Mouse (Mus musculus) frontal cortex, adult (tissue): ENCODE measurements around the gene Slc25a22.
"Not testable (repeated sequence)": the region's sequence is repeated elsewhere in the genome, so short reads cannot be mapped to it uniquely, and the experiment has no call there.

ENCODE experiments used
- ATAC-seq: cut with Nextera tagmentation; 2 replicates; pipeline ENCODE4 v1.9.2; 2017; ENCODE audit warnings: mild to moderate bottlenecking, moderate library complexity, mixed read lengths; ENCODE audit not compliant: low TSS enrichment

Gene Slc25a22

DNA sequence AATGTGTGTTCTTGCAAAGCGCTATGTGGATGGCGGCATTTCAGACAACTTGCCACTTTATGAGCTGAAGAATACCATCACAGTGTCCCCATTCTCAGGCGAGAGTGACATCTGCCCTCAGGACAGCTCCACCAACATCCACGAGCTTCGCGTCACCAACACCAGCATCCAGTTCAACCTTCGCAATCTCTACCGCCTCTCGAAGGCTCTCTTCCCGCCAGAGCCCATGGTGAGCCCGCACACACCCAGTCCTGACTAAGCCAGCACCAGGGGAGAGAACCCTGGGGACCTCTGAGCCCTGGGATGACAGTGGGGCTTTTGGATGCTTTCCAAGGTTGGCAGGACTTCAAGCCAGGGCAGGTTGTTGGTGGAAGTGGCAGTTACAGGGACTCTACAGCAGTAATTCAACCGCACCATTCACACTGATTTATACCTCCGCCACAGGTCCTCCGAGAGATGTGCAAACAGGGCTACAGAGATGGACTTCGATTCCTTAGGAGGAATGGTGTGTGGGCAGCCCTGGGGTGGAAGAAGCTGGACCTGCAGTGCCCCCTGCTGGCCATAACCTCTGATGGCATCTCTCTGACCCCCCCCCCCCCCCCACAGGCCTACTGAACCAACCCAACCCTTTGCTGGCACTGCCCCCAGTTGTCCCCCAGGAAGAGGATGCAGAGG is 20.4 kb upstream of the Slc25a22 start:
- no peak for ATAC-seq

DNA sequence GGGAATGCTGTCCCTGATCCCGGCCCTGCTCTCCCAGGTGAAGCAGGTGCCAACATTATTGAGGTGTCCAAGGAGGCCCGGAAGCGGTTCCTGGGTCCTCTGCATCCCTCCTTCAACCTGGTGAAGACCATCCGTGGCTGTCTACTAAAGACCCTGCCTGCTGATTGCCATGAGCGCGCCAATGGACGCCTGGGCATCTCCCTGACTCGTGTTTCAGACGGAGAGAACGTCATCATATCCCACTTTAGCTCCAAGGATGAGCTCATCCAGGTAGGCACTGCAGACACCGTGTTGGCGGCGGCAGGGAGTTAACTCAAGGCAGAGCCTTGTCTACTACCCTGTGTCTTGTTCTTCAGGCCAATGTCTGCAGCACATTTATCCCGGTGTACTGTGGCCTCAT is 19.5 kb upstream of the Slc25a22 start:
- no peak for ATAC-seq

DNA sequence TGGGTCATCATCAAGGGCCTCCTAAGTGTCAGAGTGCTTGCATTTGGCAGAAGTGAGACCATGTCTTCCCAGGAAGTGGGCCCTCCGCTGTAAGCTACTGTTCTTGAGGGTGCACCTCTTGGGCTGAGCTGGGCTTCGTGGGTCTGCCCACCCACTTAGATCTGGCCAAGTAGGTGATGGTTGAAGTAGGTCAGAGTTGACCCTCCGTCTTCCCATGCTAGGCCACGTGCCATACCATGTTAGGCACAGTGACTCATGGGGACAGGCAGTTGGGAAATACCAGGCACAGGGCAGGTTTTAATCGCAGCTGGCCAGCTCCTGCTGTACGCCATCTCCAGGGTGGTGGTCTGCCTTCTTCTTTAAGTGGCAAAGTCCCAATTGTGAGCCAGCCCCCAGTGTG is 19.0 kb upstream of the Slc25a22 start:
- ATAC-seq = no peak

DNA sequence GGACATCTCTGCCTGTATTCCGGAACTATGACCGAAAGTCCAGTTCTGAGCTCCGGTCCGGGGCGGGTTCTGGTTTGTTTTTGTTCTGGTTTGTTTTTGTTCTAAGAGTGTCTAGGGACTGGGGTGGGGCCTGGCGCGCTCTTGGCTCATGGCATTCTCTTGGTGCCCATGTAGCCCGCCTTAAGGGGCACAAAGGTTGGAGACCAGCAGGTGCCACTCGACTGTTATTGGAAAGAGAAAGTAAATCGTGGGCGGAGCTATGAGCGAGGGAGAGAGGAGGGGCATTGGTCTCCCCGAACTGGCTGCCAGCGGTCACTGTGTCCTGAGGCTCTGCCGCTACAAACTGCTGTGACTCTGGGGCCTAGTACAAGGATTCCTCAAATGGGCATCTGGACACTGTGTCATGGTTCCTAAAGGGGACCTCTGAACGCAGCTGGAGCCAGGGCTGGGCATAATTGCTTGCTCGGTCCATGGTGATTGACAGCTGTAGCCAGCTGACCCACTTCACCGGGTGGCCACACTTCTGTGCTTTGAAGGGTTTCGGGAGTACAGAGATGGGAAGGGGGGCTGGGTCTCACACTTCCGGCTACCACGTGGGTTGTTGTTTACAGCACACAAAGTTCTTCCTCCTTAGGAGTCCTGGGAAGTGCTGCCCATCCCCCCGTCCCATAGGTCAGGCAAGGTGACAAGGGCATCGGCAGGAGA is 18.1 kb upstream of the Slc25a22 start:
- peak; percentile 22; the same call in 1 of the 2 replicates for ATAC-seq

DNA sequence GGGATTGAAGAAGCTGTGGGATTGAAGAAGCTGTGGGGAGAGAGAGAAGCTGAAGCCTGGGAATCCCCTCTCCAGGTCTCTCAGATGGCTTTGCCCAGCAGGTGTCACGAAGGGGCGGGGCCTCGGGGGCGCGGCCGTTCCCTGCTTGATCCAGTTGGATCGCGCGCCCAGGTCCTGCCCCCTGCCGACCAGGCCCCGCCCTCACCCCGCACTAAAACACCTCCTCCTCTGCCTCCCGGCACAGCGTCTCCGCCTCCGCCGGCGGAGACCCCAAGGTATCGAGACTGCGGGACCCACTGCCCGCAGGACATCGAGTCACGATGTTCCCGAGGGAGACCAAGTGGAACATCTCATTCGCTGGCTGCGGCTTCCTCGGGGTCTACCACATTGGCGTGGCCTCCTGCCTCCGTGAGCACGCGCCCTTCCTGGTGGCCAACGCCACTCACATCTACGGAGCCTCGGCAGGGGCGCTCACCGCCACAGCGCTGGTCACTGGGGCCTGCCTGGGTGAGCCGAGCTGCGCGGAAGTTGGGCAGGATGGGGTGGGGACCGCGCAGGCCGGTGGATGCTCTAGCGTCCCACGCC is 17.4 kb upstream of the Slc25a22 start, which contains the start of gene Pnpla2:
Gene Pnpla2, plus strand, starts transcription at position 232 of the 585 bp plus-strand sequence.
- peak; percentile 70 for ATAC-seq

GRCm38 (mm10) chr7:141453636-141454035 is 15.9 kb upstream of the Slc25a22 start:
- no peak for ATAC-seq

DNA sequence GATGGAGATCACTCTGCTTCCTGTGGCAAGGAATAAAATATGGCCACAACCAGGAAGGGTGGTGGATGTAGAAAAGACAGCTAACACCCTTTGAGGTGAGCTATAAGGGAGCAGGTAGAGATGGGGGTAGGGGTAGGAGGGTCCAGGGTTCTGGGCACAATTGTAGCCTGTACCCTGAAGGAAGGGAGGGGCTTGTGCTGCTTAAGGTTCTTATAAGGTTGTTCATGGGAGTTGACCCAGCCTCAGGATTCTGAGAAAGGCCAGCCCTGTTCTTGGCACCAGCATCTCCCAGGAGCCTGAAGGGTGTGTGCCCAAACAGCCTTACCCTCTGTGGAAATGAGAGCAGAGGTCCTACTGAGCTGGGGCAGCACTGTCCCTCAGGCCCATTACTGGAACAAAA is 14.2 kb upstream of the Slc25a22 start:
- no peak for ATAC-seq

- peak; percentile 86 for ATAC-seq
Measured at GRCm38 (mm10) chr7:141447110-141447991, 9.7 kb upstream of the Slc25a22 start, which contains the start of gene Rplp2. Gene Rplp2 (plus strand): TSS chr7:141447370.

DNA sequence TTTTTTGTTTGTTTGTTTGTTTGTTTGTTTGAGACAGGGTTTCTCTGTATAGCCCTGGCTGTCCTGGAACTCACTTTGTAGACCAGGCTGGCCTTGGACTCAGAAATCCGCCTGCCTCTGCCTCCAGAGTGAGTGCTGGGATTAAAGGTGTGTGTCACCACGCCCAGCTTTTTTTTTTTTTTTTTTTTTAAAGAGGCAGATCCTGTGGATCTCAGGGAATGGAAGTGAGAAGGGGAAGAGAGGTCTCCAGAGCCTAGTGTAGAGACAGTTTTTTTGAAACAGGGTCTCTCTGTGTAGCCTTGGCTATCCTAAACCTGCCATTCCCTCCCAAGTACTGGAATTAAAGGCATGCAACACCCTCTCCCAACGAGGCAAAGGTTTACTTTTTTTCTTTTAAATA is 8.7 kb upstream of the Slc25a22 start:
- not testable (repeated sequence) for ATAC-seq

DNA sequence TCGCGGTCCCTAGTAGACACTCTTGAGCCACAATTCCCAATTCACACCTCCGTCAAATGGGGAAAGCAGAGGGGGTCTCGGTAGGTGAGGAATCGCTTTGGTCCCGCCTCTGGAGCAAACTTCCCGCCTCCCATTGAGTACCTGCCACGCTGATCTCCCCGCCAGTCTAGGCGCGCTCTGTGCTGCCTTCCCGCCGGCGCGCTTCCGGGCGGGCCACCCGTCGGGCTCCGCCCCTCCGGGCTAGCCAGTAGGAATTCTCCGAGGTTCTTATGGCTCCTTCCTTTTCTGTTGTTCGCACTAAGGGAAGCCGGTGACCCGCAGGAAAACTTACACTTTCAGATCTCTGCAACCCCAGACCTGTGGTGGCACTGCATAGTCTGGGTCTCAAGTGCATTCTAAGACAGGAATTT is 6.1 kb upstream of the Slc25a22 start, which contains the start of gene Pidd1:
Gene Pidd1, minus strand, starts transcription at position 198 of the 410 bp plus-strand sequence.
- no peak for ATAC-seq

GRCm38 (mm10) chr7:141443081-141443821 is 5.6 kb upstream of the Slc25a22 start:
- ATAC-seq = no peak

- ATAC-seq = no peak
Measured at GRCm38 (mm10) chr7:141442199-141442598, 4.5 kb upstream of the Slc25a22 start.

DNA sequence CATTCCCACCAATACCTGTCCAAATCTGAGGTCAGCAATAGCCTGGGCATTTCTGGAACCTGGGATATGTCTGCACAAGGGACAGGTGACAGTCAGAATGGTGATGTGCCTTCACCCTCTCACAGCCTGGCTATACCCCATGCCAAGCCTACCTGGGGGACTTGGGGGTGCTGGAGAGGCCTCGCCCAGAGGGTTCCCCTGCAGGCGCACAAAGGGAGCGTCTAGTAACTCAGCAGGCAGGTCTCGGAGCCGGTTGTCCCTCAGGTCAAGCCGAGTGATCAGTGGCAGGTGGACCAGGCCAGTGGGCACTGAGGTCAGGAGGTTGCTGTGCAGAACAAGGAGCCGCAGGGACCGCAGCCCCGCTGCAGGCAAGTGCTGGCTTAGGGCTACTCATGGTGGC is 3.8 kb upstream of the Slc25a22 start:
- no peak for ATAC-seq

DNA sequence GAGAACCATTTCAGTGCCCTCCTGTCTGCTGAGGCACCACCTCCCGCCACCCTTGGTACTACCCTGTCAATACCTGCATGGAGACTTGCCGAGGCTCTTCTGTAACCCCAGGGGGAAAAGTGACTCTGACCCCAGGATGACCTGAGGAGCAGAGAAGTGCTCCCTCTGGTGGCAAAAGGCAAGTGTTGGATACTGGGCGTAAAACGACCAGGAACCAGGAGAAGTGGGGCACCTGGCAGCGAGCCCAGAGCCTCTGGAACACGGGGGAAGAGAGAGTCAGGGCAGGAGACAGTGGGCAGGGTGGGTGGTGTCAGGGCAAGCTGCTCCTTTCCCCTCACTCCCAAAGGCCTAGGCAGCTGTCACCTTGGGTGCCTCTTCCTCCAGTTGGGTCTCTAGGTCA is 2.9 kb upstream of the Slc25a22 start:
- ATAC-seq = no peak

DNA sequence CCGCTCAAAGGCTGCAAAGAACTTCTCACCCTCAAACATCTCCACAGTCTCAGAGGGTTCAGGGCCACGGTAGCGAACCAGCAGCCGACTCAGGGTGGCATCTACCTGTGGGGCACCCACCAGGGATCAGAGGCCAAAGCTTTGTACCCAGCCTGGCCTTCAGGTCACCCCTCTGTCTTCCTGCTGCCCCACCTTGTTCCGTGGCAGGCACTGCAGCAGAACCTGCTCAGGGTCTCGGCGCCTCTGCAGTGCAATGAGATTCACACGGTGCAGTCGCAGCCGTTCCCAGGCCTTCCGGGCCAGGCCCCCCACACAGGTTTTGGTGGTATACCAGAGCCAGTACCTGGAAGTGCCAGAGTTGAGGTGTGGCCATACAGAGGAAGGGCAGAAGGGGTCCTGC is 2.1 kb upstream of the Slc25a22 start:
- no peak for ATAC-seq

- no peak for ATAC-seq
Measured at GRCm38 (mm10) chr7:141439140-141439679, 1.5 kb upstream of the Slc25a22 start.

GRCm38 (mm10) chr7:141438201-141438968 is 693 bp upstream of the Slc25a22 start:
- no peak for ATAC-seq

- ATAC-seq = no peak
Measured at GRCm38 (mm10) chr7:141436523-141436892, 1.2 kb downstream of the Slc25a22 start.

DNA sequence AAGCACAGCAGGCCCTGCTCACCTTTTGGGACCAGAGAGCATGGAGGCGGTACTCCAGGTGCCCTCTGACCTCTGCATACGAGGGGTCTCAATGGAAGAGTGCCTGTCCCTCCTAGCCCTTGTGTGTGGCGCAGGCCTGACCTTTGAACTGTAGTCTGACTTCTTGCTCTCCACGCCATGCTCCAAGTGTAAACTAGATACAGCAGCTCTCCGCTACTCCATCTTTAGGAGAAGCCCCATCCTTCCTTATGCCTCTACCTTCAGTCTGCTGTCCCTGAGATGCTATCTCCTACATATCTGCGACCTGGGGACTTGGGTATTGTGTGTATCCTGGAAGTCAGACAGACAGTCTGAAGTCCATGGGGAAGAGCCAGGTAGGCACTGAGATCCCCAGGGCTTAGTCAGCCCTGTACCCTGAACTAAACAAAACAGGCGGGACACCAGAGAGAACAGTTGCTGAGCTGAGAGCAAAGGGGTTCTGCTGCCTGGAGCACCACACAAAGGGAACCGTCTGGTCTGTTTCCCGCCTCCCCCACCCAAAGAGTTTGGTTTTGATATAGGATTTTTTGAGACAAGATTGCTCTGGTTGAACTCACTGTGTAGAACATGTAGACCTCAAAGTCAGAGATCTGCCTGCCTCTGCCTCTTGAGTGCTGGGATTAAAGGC is 1.7 kb downstream of the Slc25a22 start:
- ATAC-seq = no peak
